Mouse (Mus musculus) midbrain, embryonic 10.5 days (tissue): ENCODE measurements around the gene Cask. TPM values are rescaled to one million over a fixed set of nuclear protein-coding genes. Genes with fewer than 3 reads are reported as not detected.

Source experiments
- DNase-seq: peaks from one replicate; pipeline ENCODE4 v3.0.0-alpha.2; 2017; ENCODE audit warnings: low spot score
- H3K27ac ChIP-seq: fragments of 300-500 bp; sonication (generic); replicated peaks from 2 replicates; pipeline ENCODE4 v1.5.1; 2016; ENCODE audit warnings: mild to moderate bottlenecking
- H3K27me3 ChIP-seq: fragments of 300-500 bp; sonication (generic); 2 replicates; pipeline ENCODE4 v1.6.1; 2016; ENCODE audit warnings: low read depth, mild to moderate bottlenecking; ENCODE audit not compliant: poor library complexity, severe bottlenecking
- H3K36me3 ChIP-seq: fragments of 300-500 bp; sonication (generic); 2 replicates; pipeline ENCODE4 v1.6.1; 2016; ENCODE audit warnings: mild to moderate bottlenecking, moderate library complexity
- H3K4me1 ChIP-seq: fragments of 300-500 bp; sonication (generic); 2 replicates; pipeline ENCODE4 v1.6.1; 2016
- H3K4me3 ChIP-seq: fragments of 300-500 bp; sonication (generic); 2 replicates; pipeline ENCODE4 v1.5.1; 2016; ENCODE audit warnings: mild to moderate bottlenecking, moderate library complexity
- H3K9me3 ChIP-seq: fragments of 300-500 bp; sonication (generic); replicated peaks from 2 replicates; pipeline ENCODE4 v1.6.1; 2016; ENCODE audit warnings: mild to moderate bottlenecking
- WGBS: fragments of 180-500 bp; shearing (Covaris S2); methylation state at CpG from one replicate; pipeline ENCODE4 v1.1.7; 2016; 5-methylcytosine and 5-hydroxymethylcytosine counted together
- polyA plus RNA-seq: library from polyadenylated mRNA; unstranded; fragments of >200 nt; fragmentation: Nextera tagmentation; extraction: Ambion mirVana; gene quantifications from 2 replicates; pipeline ENCODE4 v1.2.1, GENCODE M21; 2016

The Cask gene
- polyA plus RNA-seq, 1 experiment from 2014 or later = 12.4 TPM

DNA sequence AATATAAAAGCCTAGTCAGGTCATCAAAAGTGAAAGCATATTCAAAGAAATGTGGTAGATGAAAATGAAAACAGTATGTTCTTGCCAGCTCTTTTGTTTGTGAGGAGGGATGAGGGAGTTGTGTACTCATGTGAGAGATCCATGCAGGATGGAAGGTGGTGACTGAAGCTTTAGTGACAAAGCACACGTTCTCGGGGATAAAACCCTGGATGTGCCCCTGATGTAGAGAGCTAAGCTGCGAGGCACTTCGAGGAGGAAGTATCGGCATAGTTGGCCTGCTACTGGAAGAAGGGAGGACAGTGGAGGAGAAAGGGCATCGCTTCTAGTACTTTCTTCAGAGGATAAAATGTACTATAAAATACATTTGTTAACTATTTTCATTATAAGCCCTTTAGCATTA lies 195.3 kb downstream of the Cask start:
- Histone ChIP-seq H3K27me3 (peaks cover 14% of the 10 kb centered on the region; the same call in 1 of the 2 replicates), H3K36me3 (no peaks in the 10 kb centered on the region), H3K27ac (no peak overlapping the region), H3K4me1 (no peaks in the 10 kb centered on the region), H3K9me3 (no peaks in the 10 kb centered on the region), H3K4me3 (no peak overlapping the region)
- WGBS = 89% methylated on average over 6 of the region's 6 CpGs
- DNase-seq = no peak

DNA sequence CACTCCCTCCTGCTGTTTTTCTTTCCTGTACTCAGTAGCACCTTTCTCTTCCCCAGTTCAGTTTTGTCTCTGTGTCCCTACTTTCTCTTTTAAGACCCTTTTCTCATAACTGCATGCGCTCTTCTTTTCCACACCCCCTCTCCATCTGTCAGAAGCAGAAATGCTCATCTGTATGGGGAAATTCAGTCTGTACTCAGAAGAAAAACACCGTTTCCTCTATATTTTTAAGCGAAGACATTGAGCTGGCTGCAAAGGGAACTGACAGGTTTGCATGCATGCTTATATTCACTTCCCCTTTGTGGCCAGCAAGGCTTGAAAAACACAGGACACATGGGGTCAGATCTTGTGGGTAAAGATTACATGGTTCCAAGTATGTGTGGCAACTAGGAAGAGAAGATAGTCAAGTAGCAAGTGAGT lies 196.2 kb downstream of the Cask start:
- H3K36me3 ChIP-seq = no peaks in the 10 kb centered on the region
- H3K4me1 ChIP-seq = no peaks in the 10 kb centered on the region
- no peak overlapping the region for H3K27ac ChIP-seq
- H3K4me3 ChIP-seq = no peak overlapping the region
- WGBS = 86% methylated on average over 3 of the region's 3 CpGs
- H3K27me3 ChIP-seq = peaks cover 14% of the 10 kb centered on the region; the same call in 1 of the 2 replicates
- H3K9me3 ChIP-seq = no peaks in the 10 kb centered on the region
- DNase-seq = no peak

DNA sequence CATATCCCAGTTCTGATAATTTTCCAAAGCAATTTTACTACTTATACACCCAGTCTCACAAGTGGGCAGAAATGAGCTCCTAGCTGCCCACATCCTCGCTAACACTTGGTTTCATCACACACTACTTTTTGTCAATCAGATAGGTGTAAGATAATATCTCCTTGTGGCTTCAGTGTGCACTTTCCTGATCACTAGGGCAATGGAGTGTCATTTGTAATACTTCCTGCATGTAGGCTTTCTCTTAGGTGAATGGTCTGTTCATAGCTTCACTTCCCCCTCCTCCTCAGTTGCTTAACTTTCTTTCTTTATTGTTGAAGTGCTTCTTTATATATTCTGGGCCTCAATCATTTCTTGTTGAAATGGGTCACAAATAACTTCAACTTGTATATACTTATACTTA lies 198.9 kb downstream of the Cask start:
- Histone ChIP-seq H3K4me3 (no peak overlapping the region), H3K9me3 (no peaks in the 10 kb centered on the region), H3K27ac (no peak overlapping the region), H3K4me1 (no peaks in the 10 kb centered on the region), H3K27me3 (peaks cover 7% of the 10 kb centered on the region; the same call in 1 of the 2 replicates), H3K36me3 (no peaks in the 10 kb centered on the region)
- WGBS = 87% methylated on average over 1 of the region's 1 CpGs
- DNase-seq = no peak

DNA sequence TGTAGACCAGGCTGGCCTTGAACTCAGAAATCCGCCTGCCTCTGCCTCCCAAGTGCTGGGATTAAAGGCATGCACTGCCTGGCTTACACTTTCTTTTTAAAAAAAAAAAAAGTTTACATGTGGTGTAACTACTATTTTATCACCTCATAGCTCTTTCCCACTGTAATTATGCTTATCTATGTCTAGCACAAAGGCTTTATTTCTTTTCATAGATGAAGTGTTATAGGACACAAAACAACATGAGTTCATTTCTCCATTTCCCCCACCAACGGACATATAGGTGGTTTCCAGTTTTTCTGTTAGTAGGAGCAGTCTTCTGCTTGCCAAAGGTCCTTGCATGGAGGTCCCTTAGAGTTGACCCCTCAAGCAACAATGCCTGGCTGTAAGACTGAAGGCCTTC lies 199.3 kb downstream of the Cask start:
- Histone ChIP-seq H3K27ac (no peak overlapping the region), H3K9me3 (no peaks in the 10 kb centered on the region), H3K4me1 (no peaks in the 10 kb centered on the region), H3K4me3 (no peak overlapping the region), H3K27me3 (peaks cover 7% of the 10 kb centered on the region; the same call in 1 of the 2 replicates), H3K36me3 (no peaks in the 10 kb centered on the region)
- 83% methylated on average over 2 of the region's 2 CpGs for WGBS
- no peak for DNase-seq

DNA sequence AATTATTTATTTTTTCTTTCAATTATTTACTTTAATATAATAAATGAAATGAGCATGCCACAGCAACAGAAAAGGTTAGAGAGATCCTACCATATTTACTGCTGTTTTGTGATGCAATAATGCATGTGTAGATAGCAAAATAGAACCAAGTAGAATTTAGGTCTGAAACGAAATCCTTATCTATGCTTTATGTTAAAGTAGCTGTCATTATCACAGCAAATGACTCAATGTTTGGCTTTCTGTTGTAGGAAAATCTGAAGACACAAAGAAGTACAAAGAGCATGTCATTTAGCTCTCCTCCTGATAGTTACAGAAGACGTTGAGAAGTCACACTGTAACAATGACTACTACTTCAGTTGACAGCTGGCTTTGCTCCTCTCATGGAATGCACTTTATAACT lies 212.3 kb downstream of the Cask start:
- Histone ChIP-seq H3K4me3 (no peak overlapping the region), H3K27me3 (0 out of 2 replicates have a peak, but pooled peaks cover 3% of the 10 kb centered on the region), H3K4me1 (no peaks in the 10 kb centered on the region), H3K9me3 (no peaks in the 10 kb centered on the region), H3K27ac (no peak overlapping the region), H3K36me3 (no peaks in the 10 kb centered on the region)
- DNase-seq = no peak
- 78% methylated on average over 2 of the region's 2 CpGs for WGBS

DNA sequence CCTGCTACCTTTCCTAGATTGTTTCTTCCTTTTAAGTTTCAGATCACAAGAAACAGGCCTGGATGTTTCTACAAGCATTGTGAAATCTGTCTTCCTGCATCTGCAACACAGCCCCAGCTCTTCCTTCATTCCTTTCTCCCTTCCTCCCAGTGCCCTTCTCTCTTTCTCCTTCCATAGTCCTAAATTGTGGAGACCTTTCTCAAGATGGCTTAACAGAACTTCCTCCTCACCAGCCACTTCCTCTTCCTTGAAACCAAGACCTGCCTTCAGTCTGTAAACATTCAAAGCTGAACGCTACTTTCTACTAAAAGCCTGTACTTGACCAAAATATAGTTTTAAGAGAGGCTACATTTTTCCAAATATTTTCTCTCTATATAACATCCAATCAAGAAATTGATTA lies 214.8 kb downstream of the Cask start:
- WGBS = 83% methylated on average over 1 of the region's 1 CpGs
- DNase-seq = no peak
- H3K27me3 ChIP-seq = 0 out of 2 replicates have a peak, but pooled peaks cover 10% of the 10 kb centered on the region
- H3K27ac ChIP-seq = no peak overlapping the region
- no peak overlapping the region for H3K4me3 ChIP-seq
- H3K9me3 ChIP-seq = no peaks in the 10 kb centered on the region
- no peaks in the 10 kb centered on the region for H3K36me3 ChIP-seq
- no peaks in the 10 kb centered on the region for H3K4me1 ChIP-seq

DNA sequence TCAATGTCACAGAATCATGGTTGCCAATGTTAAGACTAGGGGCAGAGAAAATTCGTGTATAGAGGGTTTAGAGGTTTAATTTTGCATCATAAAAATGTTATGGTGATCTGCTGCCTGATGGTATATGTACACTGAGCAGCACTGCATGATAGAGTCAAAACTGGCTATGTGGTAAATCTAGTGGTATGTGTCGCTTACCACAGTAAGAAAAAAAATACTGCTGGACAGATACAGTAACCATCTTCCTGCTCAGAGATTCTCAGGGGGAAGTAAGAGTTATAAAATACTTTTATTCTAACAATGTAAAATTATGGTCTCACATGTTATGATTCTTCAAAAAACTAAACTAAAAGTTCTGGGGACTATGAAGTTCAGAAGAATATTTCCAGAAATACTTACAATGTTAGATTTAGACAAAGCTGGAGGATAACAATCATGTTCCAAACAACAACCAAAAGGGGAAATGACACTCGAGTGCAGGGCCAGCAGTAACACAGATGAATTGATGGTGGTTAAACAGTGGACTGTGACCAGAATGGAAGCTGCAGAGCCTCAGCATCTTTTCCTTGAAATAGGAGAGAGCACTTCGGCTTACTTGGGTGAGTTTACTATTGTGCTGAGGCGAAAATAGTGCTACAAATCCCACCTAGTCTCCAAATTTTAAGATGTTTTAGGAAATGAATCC lies 219.4 kb downstream of the Cask start, which contains the start of gene Gpr34:
Gpr34 (plus strand) TSS at position 491 of the 685 bp plus-strand sequence.
- H3K27ac ChIP-seq = no peak within 1 kb of the TSS
- H3K4me3 ChIP-seq = no peak within 1 kb of the TSS
- WGBS = 77% methylated on average over 5 of the region's 5 CpGs
- no peaks in the 10 kb centered on the region for H3K9me3 ChIP-seq
- peaks cover 18% of the 10 kb centered on the region; the same call in 1 of the 2 replicates for H3K27me3 ChIP-seq
- no peak for DNase-seq
- no peaks in the 10 kb centered on the region for H3K36me3 ChIP-seq
- no peaks in the 10 kb centered on the region for H3K4me1 ChIP-seq

DNA sequence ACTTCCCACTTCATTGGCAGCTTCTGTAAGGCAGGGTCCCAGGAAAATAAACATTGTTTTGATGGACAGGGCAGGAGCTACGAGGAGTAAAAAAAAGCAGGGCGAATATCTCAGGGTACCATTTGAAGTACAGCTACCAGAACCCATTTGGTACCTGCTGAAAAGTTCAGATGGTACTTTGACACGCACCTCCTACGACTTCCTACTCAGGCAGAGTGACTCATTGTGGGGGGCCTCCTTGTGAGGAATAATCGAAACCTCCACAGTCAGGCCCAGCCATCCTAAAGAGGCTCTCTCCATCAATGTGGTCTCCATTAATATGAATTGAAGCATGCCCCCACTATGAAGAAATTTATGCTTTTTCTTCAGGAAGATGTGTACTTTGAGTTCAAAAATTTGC lies 228.5 kb downstream of the Cask start:
- no peak for DNase-seq
- H3K36me3 ChIP-seq = no peaks in the 10 kb centered on the region
- H3K9me3 ChIP-seq = no peaks in the 10 kb centered on the region
- H3K27ac ChIP-seq = no peak overlapping the region
- H3K4me3 ChIP-seq = no peak overlapping the region
- H3K4me1 ChIP-seq = no peaks in the 10 kb centered on the region
- 88% methylated on average over 5 of the region's 5 CpGs for WGBS
- peaks cover 39% of the 10 kb centered on the region for H3K27me3 ChIP-seq

DNA sequence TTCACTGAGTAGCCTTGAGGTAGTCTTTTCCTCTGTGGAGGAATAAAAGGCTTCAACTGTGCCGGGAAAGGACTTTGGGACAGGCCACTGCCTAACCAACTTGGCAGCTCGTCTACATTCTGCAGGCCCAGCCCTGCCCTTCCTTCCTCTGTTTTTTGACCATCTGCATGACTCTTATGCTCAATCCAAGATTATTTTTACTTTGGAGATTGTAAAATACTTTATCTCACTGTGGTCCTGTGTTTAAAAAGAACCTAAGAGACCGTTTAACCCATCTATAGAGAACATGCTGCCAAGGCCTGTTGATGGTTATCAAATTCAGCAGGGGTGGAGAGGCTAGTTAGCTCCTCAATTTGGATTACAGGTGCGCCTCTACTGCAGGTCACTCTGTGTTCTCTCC lies 229.7 kb downstream of the Cask start:
- 86% methylated on average over 4 of the region's 4 CpGs for WGBS
- DNase-seq = no peak

DNA sequence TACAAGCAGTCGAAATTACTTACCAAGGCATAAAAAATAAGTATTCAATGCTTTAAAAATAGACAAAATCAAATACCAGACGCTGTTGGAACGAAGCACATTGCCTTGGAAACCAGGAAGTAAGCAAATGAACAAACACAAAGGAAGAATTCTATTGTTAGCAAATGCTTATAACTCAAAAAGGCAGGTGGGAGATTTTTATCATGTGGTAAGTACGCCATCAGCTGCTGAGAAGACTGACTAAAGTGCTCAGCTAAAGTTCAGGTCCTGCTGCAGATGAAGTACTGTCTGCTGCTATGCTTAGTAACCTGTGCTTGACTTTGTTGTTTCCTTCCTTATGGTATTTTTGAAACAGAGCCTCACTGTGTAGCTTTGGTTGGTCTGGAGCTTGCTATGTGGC lies 232.7 kb downstream of the Cask start:
- Histone ChIP-seq H3K4me1 (no peaks in the 10 kb centered on the region), H3K9me3 (no peaks in the 10 kb centered on the region), H3K27me3 (peaks cover 39% of the 10 kb centered on the region), H3K27ac (no peak overlapping the region), H3K4me3 (no peak overlapping the region), H3K36me3 (peaks cover 6% of the 10 kb centered on the region; the same call in 1 of the 2 replicates)
- 83% methylated on average over 4 of the region's 4 CpGs for WGBS
- no peak for DNase-seq

More for the DNA sequence above, 229.7 kb downstream of the Cask start:
- Histone ChIP-seq H3K4me3 (no peak overlapping the region), H3K9me3 (no peaks in the 10 kb centered on the region), H3K4me1 (no peaks in the 10 kb centered on the region), H3K36me3 (no peaks in the 10 kb centered on the region), H3K27me3 (peaks cover 44% of the 10 kb centered on the region), H3K27ac (no peak overlapping the region)

DNA sequence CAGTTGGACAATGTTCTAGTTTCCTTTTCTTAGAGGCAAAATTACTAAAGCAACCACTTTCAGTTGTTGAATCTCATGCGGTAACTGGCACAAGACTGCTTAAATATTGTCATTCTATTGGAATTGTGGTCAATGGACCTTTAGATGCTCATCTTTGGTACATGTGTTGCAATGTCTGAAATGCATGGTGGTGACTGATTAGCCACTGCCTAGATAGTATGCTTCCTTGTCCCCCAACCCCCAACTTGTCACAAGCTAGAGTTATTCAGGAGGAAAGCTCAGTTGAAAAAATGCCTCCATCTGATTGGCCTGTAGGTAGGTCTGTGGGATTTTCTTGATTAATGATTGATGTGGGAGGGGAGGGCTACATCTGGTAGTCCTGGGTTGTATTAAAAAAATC lies 233.9 kb downstream of the Cask start:
- no peaks in the 10 kb centered on the region for H3K4me1 ChIP-seq
- H3K27me3 ChIP-seq = peaks cover 39% of the 10 kb centered on the region
- H3K27ac ChIP-seq = no peak overlapping the region
- WGBS = 97% methylated on average over 1 of the region's 1 CpGs
- no peak for DNase-seq
- peaks cover 10% of the 10 kb centered on the region; the same call in 1 of the 2 replicates for H3K36me3 ChIP-seq
- no peak overlapping the region for H3K4me3 ChIP-seq
- H3K9me3 ChIP-seq = no peaks in the 10 kb centered on the region

DNA sequence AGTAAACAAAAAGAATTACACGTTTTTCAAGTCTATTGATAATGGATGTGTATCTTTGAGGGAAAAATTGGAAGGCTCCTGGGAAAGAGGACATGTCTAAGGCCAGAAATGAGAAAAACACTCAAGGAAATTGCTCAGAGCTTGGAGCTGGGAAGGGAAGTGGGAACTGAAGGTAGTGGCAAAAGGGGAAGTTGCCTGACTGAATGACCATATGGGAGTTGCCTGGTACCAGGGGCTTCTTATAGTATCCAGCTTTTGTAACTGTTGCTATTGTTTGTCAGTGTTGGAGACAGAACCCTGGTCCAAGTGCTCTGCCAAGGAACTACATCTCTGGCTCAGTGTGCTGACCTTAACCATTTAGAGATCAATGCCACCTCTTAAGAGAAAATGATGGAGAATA lies 234.4 kb downstream of the Cask start:
- Histone ChIP-seq H3K4me3 (no peak overlapping the region), H3K36me3 (peaks cover 10% of the 10 kb centered on the region; the same call in 1 of the 2 replicates), H3K9me3 (no peaks in the 10 kb centered on the region), H3K27me3 (peaks cover 39% of the 10 kb centered on the region), H3K27ac (no peak overlapping the region), H3K4me1 (no peaks in the 10 kb centered on the region)
- DNase-seq = no peak
- 58% methylated on average over 1 of the region's 1 CpGs for WGBS

DNA sequence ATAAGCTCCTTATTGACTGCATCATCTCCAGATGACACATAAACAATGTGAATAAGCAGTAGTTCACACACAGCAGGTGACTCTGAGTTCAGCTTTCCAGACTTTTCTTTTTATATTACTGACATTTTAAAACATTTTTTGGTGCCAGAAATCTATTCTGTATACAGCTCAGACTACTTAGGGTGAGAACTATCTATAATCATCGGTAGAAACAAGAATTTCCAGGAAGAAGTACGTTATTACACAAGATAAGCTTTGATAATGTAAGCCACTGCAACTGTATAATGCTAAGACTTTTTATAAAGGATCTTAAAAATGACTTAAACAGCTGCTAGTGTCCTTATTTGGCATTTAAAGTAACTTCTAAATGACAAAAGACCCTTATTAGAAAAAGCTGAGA lies 239.1 kb downstream of the Cask start:
- Histone ChIP-seq H3K4me1 (no peaks in the 10 kb centered on the region), H3K9me3 (no peaks in the 10 kb centered on the region), H3K36me3 (peaks cover 14% of the 10 kb centered on the region; the same call in 1 of the 2 replicates), H3K27ac (no peak overlapping the region), H3K4me3 (no peak overlapping the region), H3K27me3 (peaks cover 8% of the 10 kb centered on the region; the same call in 1 of the 2 replicates)
- 84% methylated on average over 2 of the region's 2 CpGs for WGBS
- DNase-seq = no peak
